23 mouse cellular contexts compared by ENCODE assay signal in the genomic region with DNA sequence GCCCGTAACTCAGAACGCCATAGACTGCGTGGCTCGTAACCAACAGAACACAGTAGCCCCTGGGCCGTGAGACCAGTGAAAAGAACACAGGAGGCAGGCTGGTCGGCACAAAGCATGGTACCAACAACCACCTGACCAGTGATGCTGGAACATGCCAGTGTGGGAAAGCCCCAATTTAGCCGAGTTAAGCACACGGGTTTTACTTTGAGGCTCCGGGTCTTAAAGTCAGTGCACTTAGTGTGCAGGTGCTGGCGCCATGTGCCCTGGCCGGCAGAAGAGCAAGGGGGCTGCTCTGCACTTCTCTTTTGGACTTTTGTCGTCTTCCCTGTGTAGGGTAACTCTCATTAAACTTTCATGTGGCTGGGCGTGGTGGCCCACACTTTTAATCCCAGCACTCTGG. TPM values are rescaled to one million over a fixed set of nuclear protein-coding genes. Genes with fewer than 3 reads are reported as not detected.
"Had no signal": no experiment of that assay in that cellular context is flagged by ENCODE, and none has a peak within 500 bp of the region (broad histone marks: within the 10 kb centered on the region; RNA-seq: fewer than 3 reads in every experiment).

No protein-coding gene starts in this region.

- H3K36me3 ChIP-seq: midbrain, embryonic 15.5 days; neural tube, embryonic 12.5 days had no signal

- H3K4me3 ChIP-seq: megakaryocyte, embryonic 14.5 days; midbrain, embryonic 13.5 days; midbrain, embryonic 15.5 days; neural tube, embryonic 12.5 days had no signal

- H3K9ac ChIP-seq: lung, embryonic 14.5 days; midbrain, embryonic 13.5 days; midbrain, embryonic 15.5 days; neural tube, embryonic 12.5 days had no signal

- H3K9me3 ChIP-seq: megakaryocyte, embryonic 14.5 days; midbrain, embryonic 13.5 days; midbrain, embryonic 15.5 days; neural tube, embryonic 12.5 days had no signal

- DNase-seq: lung, adult 18-20 months; lung, embryonic 14.5 days; lung, postnatal 10 days; right cerebral cortex, postnatal 25 days; right cerebral cortex, postnatal 4 days; spleen, adult 18-20 months; thymus, adult 18-20 months; thymus, postnatal 14 days; thymus, postnatal 36 days had no signal

- ATAC-seq: midbrain, embryonic 13.5 days; midbrain, embryonic 15.5 days had no signal

- H3K27ac ChIP-seq: macrophage; midbrain, embryonic 13.5 days; midbrain, embryonic 15.5 days; neural tube, embryonic 12.5 days had no signal

- H3K4me2 ChIP-seq: lung, embryonic 14.5 days; midbrain, embryonic 11.5 days; midbrain, embryonic 13.5 days; midbrain, embryonic 15.5 days; neural tube, embryonic 12.5 days had no signal

RNA-seq across cellular contexts. Expression of a gene that starts 4.1 kb away (rescaled TPM):
- polyA plus RNA-seq: macrophage had no signal

RNA-seq across cellular contexts. Expression of a gene that starts 21.5 kb away (rescaled TPM):
- total RNA-seq: megakaryocyte progenitor cell, adult 5-6 weeks; midbrain, postnatal 0 days; monocyte, adult 5-6 weeks; neutrophil, adult 5-6 weeks had no signal
- polyA plus RNA-seq: lung, embryonic 14.5 days; lung, embryonic 16.5 days; macrophage; small intestine, adult 2 months; stomach, embryonic 16.5 days had no signal

RNA-seq across cellular contexts. Expression of a gene that starts 48.8 kb away (rescaled TPM):
- total RNA-seq: monocyte, adult 5-6 weeks; neutrophil, adult 5-6 weeks had no signal
- polyA plus RNA-seq: macrophage; thymus, postnatal 0 days had no signal
